Mouse (Mus musculus) megakaryocyte-erythroid progenitor cell, adult 5-6 weeks (primary cell): ENCODE measurements around the gene Tmpo. TPM values are rescaled to one million over a fixed set of nuclear protein-coding genes. Genes with fewer than 3 reads are reported as not detected.

Source experiments
- ATAC-seq: replicated peaks from 2 replicates; pipeline ENCODE4 v1.8.0; 2016; ENCODE audit warnings: mild to moderate bottlenecking, inconsistent platforms; ENCODE audit not compliant: severe bottlenecking, poor library complexity, low FRiP score, low TSS enrichment
- total RNA-seq, 2 experiments: library from RNA; stranded (forward) in 1 of 2; stranded (reverse) in 1 of 2; fragments of 200-1000, 215-1000 nt in 1 of 2; fragments of >200 nt in 1 of 2; fragmentation: Nextera tagmentation in 1 of 2; gene quantifications; 2 replicates each; pipeline ENCODE4 v1.2.3; 2014 to 2017

Tmpo gene
- total RNA-seq, 2 experiments from 2014 or later: 268 to 469 TPM

DNA sequence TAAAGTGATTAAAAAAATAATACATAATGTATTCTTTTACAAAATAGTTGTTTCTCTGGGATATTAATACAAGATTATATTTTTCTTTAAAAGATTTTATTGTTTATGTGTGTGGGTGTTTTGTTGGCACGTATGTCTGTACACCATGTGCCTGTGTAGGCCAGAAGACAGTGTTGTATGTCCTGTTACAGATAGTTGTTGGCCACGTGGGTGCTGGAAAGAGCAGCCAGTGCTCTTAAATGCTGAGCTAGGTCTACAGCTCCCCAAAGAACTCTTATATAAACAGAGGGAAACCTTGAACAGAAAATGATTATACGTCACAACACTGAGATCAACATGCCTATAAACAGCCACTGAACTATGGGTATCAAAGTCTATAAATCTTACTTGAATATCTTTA lies 16.6 kb downstream of the Tmpo start:
- ATAC-seq: no peak

DNA sequence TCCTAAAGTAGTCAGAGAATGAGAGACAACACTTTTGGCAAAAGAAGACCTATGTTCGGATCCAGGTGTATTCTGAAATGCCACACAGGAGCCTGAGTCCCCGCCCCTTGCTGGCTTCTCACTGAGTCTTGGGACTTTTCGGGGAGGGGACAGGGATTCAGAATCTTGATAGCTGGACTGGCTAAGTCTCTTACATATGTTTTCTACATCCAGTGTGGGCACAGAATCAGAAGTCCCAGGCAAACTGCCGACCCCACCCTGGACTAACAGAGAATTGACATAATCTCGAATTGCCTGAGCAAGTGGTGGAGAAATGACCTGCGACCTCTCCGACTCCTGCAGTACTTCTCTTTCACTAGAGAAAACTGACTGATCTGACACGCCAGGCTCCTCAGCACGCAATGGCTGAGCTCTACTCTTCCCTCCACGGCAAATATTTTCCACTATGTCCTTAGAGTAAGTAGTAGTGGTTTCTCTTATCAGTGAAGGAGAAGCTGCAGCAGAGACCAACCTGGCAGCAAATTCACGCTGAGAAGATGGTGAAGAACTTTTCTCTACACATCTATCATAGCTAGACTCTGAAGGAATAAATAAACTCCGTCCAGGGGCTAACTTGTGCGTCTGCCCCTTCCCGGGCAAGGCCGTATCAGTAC lies 18.5 kb downstream of the Tmpo start:
- ATAC-seq: 0 out of 2 replicates have a peak, but pooled peaks have one; percentile 9

DNA sequence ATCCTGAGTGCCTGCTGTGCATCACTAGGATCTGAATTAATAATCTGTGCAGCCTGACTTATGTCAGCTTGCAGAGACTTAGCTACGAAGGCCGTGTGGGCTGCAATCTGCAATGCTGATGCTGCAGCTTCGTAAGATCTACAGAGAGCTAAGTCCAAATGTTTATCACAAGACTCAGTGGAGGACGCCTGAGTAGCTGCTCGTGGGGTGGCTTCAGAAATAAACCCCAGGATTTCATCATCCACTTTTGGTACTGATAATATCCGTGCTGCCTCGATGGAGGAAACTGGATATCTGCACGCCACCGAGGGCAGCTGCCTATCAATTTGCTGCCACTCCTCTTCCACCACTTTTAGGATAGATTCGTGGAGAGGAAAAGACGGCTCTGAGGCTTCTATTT lies 19.0 kb downstream of the Tmpo start:
- ATAC-seq: peak; percentile 43; the same call in 1 of the 2 replicates

DNA sequence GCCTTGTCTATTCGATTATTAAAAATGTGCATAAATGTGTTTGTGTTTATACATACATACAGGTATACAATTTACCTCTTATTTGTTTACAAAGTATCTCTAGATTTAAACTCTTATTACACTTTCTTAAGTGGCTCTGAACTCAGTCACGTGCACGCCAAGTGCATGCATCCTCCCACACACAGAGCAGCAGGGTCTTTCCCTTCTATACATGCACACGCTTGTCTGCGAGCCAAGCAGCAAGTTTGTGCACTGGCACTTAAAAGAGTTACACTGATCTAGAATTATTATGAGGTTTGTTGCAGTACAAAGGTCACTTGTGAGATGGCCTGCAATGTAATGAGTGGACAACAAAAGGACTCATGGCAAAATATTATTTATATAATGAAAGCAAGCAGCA lies 20.1 kb downstream of the Tmpo start:
- no peak for ATAC-seq

DNA sequence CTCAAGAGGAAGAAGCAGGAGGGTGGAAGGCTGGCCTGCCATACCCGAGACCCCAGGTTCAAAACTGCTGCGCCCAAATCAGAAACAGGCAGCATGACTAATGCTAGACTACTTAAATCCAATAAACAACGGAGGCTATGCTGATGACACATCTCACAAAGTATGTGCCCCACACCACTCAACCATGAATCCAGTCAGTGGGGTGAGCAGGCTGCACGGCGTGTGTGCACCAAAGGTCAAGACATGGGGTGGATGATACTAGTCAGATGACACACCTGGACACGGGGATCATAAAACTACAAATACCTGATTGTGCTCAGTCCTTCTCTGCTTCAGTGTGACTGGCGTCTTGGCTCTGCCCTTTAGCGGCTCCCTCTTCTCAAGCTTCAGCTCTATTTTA lies 22.7 kb downstream of the Tmpo start:
- ATAC-seq: no peak

DNA sequence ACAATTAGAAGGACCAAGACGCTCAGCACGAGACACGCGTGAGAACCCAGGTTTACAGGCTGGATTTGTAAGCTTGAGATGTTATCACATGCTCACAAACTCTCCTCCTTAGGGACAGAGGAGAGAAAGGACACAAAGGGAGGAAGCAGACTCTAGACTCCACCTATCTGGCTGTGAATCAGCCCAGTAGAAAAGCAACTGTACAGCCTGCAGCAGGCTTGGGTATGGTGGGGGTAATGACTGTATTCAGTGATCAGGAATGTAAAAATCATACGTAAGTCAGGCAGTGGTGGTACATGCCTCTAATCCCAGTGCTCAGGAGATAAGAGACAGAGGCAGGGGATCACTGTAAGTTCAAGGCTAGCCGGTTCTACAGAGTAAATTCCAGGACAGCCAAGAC lies 24.8 kb downstream of the Tmpo start:
- ATAC-seq: no peak

DNA sequence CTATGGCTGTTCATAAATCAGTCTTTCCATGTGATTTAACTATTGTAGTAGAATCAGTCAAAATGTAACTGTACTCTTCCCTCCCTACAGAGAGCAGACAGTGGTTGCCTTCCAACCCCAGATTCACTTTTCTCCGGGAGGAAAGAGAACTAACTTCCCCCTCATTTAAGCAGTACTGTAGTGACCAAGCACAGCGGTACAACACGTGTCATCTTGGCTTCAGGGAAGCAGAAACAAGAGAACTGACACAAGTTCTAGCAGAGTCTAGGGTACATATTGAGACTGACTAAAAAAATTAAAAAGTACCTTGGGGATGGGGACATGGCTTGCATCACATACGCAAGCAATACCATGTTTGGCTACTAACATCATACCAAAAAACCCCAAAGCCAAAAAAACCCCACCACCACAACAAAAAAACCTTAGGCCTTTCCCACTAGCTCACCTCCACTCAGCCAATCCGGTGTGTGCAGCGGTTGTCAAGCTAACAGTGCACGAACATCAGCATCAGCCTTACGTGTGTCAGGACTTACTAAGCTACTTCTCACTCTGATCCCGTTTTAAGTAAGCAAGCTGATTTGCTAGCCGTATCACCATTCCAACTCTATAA lies 27.1 kb downstream of the Tmpo start:
- ATAC-seq: no peak

DNA sequence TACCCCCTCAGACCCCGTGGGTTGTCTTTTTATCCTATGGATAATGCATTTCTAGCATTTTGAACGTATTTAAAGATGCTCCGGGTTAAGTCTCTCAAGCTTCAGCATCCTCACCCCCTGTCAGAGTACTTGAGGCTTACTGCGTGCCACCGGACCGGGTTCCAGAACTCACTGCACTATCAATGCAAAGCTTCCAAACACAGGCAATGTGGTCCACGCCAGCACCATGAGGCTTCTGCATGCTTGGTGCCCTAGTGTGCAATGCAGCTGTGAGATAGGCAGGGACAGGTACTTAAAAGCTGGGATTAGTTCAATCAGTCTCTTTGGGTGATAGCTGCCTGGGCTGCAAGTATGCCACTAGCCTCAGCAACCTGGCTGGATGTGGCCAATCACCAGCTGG lies 35.7 kb downstream of the Tmpo start:
- ATAC-seq: no peak

DNA sequence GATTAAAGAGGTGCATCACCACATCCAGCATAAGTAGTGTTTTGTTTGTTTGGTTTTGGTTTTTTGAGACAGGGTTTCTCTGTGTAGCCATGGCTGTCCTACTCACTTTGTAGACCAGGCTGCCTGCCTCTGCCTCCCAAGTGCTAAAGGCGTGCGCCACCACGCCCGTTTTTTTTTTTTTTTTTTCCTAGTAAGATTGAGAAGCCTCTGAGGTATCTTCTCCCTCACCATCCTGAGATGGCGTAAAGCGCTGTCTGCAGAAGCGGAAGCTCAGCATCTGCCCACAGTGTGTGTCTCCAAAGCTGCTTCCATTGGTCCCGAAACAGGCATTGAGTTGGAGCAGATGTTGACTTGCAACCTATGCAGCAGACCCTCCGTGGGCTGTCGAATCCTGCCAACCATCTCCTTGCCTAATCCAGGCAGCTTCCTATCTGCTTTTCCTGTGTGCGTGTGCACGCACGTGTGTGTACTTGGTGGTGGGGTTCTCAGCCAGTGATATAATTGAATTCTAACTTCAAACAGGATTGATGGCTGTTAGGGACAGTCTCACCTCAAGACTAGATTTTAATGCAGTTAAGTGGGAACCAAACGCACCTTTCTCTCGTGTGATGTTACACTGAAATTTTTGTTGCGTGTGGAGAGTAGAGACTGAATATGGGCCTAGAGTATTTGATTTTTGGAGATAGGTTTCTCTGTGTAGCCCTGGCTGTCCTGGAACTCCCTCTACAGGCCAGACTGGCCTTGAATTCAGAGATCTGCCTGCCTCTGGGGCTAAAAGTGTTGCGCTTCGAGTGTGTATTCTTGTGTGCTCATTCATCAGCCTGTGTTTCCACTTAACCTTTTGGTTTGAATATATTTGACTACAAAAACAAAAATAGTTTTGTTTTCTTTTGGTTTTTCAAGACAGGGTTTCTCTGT lies 37.5 kb downstream of the Tmpo start:
- ATAC-seq: peak; percentile 8; the same call in 1 of the 2 replicates

DNA sequence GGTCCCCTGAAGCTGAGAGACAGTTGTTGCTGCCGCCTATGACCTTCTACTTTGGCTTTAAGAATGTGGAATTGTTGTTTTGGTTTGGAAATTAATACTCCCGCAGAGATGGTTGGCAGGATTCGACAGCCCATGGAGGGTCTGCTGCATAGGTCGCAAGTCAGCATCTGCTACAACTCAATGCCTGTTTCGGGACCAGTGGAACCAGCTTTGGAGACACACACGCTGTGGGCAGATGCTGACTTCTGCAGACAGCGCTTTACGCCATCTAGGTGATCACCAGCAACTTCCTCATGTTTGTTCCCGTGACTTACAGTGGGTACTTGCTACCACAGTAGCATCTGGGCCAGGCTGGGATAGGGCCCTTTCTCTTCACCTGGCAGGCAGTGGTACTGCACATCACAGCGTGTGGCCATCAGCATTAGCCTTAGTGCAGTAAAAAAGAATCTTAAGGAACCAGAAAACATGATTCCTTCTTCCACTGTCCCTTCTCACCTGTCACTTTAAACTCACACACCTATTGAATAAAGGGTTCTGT lies 38.4 kb downstream of the Tmpo start:
- peak; percentile 58 for ATAC-seq

DNA sequence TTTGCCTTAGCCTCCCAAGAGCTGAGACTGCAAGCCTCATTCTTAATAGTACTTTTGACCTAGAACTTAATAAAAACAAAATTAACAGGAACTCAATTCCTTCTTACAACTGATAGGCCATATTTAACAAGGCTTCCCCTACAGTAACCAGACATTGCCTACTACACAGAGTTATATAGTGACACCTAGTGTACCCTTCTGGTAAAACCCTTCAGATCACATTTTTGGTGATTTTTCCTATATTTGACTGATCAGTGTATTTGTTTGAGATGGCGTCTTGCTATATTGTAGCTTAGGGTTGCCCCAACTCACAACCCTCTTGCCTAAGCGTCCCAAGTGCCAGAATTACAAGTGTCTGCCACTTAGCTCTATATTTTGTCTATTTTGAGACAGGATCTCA lies 39.6 kb downstream of the Tmpo start:
- ATAC-seq: peak; percentile 73

DNA sequence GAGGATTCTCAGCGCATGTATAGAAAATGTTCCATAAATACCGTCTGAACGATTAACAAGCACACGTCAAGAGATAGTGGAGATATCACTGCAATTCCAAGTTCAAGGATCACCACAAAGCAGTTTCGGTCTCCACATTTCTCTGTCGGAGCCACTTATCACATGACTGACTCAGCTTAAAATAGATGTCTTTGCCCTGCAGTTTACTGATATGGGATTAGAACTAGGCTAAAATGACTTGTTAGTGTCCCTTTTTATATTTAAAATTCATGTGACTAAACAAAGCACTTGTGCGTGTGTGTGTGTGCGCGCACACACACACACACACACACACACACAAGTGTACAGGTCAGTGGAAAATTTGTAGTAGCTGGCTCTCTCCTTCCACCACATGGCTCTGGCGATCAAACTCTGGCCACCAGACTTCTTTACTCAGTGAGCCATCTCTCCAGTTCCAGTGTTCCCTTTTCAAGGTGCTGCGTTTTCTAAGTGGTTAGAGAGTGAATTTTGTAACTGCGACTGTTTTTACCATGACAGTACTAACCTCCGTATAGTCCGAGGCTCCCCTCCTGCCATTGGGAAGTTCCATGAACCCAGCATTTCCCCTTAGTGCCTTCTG lies 41.9 kb downstream of the Tmpo start:
- ATAC-seq: peak; percentile 45; the same call in 1 of the 2 replicates

DNA sequence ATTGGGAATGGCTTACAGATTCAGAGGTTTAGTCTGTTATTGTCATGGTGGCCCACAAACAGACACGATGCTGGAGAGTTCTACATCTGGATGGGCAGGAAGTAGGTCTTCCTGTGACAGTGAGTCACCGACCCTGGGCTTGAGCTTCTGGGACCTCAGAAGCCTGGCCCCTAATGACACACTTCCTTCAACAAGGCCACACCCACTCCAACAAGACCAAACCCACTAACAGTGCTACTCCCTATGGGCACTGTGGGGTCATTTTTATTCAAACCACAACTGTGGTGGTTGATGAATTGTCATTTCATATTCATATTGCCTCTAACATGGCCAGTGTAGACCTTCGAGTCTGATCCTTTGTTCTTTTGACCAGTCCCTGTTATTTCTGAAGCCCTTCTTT lies 42.8 kb downstream of the Tmpo start:
- ATAC-seq: 0 out of 2 replicates have a peak, but pooled peaks have one; percentile 15

DNA sequence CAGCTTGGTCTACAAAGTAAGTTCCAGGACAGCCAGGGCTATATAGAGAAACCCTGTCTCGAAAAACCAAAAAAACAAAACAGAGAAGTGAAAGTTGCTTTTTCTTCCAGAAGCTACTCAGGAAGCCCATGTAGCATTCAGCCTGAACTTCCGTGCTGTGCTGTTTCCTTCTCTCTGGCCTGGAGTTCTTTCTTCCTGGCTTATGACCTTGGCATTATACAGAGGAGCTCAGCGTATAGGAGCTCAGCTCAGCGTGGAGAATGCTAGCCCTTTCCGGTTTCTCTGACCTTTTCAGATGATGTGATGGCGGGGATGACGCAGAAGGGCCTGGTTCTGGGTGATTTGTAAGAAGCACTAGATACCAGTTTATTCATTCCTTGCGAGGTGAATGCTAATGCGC lies 43.7 kb downstream of the Tmpo start:
- ATAC-seq: no peak

DNA sequence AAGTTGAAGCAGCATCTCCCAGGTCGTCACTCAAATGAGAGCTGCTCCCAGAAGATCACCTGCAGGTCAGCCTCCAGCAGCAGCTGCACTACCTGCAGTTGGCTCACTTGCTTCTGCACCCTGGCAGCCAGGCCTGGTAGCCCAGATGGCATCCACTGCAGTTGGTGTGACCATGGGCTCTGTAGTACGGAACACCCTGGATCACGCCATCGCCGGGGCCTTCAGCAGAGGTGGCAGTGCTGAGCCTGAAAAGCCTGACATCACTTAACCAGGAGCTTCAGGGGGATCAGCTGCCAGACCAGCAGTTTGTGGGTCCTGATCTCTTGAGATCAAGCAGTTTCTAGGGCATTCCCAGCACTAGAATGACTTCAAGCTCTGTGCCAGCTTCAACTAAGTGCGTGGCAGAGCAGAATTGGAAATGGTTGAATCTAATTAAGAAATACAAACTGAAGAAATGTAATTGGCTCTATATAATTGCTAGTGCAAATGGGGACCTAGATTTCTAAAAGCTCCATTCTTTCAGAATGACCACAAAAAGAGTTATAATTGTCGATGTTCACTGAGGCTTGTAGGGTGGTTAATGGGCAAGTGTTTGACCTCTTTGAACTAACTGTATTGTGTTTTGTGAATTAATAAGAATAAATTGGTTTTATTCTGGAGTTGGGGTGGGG lies 45.7 kb downstream of the Tmpo start:
- no peak for ATAC-seq

DNA sequence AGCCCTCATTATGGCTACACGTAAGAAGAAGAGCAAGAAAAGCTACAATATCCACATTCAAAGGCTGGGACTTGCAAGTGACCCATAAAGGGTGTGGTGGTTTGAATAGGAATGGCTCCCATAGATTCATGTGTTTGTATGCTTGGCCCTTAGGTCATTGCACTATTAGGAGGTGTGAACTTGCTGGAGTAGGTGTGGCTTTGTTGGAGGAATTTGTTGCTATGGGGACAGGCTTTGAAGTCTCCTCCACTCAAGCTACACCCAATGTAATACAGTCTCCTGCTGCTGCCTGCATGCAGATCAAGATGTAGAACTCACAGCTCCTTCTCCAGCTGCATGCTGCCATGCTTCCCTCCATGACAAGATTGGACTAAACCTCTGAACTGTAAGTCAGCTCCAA lies 49.5 kb downstream of the Tmpo start:
- no peak for ATAC-seq

DNA sequence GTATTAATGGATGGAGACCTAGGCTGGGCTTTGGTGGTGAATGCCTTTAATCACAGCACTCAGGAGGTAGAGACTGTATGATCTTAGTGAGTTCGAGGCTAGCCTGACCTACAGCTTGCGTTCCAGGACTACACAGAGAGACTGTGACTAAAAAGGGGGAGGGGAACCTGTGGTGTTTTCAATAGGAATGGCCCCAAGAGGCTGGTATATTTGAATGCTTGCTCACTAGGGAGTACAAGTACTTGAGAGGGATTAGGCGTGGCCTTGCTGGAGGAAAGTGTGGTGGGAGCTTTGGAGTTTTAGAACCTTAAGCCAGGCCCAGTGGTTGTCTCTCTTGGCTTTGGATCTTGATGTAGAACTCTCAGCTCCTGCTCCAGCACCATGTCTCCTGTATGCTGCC lies 50.3 kb downstream of the Tmpo start:
- no peak for ATAC-seq

DNA sequence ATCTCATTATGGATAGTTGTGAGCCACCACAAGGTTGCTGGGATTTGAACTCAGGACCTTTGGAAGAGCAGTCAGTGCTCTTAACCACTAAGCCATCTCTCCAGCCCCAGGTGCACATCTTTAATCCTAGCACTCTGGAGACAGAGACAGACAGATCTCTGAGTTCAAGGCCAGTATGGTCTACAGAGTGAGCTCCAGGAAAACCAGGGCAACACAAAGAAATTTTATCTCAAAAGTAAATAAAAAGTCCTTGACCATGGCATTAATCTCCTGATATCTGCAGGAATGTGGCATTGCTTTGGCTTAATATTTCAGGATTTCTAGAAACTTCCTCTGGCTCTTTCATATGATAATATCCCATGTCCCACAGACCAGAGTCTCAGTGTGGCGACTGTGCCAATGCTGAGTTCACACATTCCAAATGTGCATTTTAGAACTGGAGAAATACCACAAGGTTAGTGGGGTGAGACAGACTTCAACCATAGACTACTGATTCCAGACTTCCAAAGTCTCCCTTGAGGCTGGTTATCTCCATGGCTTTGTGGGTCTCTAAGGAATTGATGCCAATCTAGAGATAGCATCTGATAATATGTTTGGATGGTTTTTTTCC lies 52.5 kb downstream of the Tmpo start:
- ATAC-seq: no peak

DNA sequence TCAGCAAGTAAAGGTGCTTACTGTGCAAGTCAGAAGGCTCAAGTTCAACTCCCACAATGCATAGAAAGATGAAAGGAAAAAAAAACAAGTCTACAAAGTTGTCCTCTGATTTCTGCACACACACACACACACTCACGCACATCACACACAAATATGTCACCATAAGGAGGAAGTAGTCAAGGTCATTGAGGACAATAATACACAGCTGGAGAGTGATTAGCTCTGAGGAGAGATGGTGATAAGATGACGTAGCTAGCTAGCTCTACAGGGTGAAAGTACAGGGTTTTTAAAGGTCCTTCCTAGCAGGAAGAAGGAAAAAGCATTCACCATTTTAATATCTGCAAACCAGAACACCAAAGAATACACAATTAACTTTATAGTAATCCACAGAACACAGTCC lies 53.7 kb downstream of the Tmpo start:
- no peak for ATAC-seq
